Mouse (Mus musculus) lung, postnatal 0 days (tissue): ENCODE measurements around the gene Tsc22d1.

Experiments used
- CTCF ChIP-seq: IDR thresholded peaks from 2 replicates; pipeline ENCODE4 v1.5.1; 2016; ENCODE audit warnings: antibody characterized with exemption, mild to moderate bottlenecking
- EP300 ChIP-seq: IDR thresholded peaks from 2 replicates; pipeline ENCODE4 v1.6.1; 2016; ENCODE audit warnings: antibody characterized with exemption, mild to moderate bottlenecking, control low read depth

DNA sequence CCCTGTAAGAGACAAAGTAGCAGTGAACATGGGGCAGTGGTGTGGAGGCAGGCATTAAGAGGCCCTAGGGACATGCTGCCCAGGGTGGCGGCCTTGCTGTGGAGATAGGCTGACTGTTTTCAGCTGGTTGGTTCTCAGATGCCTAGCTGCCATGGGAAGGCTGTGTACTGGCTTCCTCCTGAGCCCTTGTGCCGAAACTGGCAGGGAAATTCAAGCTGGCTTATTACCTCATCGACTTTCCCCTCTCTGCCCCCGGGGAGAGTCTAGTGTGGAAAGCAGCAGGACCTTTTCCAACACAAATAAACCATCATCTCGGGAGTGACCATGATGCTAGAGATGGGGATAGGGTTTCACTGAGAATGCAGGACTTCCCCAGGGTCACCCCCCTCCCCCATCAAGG is 113.9 kb downstream of the Tsc22d1 start:
- TF ChIP-seq CTCF (no peak), EP300 (no peak)
